Mouse (Mus musculus): ENCODE measurements around the gene Klf6. TPM values are rescaled to one million over a fixed set of nuclear protein-coding genes. Genes with fewer than 3 reads are reported as not detected.
A peak's percentile ranks its signal among the peaks of the same experiment; 100 is the strongest.

Klf6 gene
- polyA plus RNA-seq (2012; rRNA removed), result 1.8 TPM in 2 replicates

DNA sequence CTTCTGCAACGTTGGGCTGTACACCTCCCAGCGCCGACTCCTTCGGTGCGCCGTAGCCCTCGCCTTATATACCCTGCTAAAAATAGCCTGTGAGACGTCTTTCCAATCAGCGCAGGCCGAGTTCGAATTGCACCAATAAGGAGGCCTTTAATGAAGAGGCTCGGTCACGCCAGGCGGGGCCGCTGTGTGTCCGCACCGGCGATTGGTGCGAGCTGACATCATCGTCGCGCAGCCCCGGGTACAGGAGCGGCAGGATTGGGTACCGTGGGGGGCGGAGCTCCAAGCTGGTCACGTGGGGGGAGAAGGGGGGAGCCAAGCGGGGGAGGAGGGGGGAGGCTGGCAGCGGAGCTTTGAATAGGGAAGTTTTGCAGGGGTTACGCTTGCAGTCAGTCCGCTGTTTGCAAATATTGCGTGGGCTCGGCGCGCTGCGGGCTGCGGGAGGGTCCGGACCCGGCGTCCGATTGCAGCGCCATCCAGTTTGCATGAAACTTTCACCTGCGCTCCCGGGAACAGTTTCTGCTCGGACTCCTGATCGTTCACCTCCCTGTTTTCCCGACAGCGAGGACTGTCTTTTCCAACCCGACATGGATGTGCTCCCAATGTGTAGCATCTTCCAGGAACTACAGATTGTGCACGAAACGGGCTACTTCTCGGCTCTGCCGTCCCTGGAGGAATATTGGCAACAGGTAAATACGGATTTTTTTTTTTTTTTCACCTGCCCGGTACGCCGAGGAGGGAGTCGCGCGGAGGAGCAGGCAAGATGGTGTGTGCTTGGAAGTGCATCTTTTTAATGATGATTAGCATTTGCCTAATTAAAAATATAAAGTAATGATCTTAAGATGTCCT is at the start of gene Klf6:
Gene Klf6 (plus strand): TSS at position 326 of the 846 bp plus-strand sequence.
- Histone ChIP-seq H3K4me3 (ENCODE audit: control insufficient read depth, low read depth, low read length) (peak within 1 kb of the TSS; percentile 95), H3K27ac (ENCODE audit: control insufficient read depth, insufficient read depth, low read depth, low read length) (peak within 1 kb of the TSS; percentile 99), H3K27me3 (ENCODE audit: control insufficient read depth, insufficient read depth, low read length) (no peaks in the 10 kb centered on the region), H3K4me1 (ENCODE audit: control insufficient read depth, insufficient read depth, low read length) (peaks cover 15% of the 10 kb centered on the region), H3K36me3 (ENCODE audit: control insufficient read depth, insufficient read depth, low read length) (no peaks in the 10 kb centered on the region)
- TF ChIP-seq POLR2A (IDR thresholded peaks at IDR 0.05; ENCODE audit: control insufficient read depth, low read depth, low read length), result peak; percentile 98
- TF ChIP-seq CTCF (IDR thresholded peaks at IDR 0.05; ENCODE audit: control insufficient read depth, insufficient read depth, insufficient replicate concordance, low read depth, low read length), result no peak

DNA sequence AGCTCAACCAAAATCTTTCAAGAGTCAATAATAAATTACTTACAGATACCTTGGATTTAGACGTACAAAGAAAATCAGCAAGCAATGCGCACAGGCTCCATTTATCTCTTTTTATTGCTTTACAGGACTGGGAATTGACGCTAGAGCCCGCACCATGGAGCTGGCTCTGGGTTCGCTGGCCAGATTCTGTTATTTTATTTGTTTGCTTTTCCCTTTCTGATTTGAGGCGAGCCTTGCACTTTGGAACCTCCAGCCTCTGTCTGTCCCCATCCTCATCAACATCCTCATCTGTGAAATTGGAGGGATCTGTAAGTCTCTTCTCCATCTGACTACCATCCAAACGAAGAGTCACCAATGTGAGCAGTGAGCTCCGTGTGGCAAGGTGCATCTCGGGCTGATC is 47.8 kb upstream of the Klf6 start:
- Histone ChIP-seq H3K4me3 (ENCODE audit: control insufficient read depth, low read depth, low read length) (no peak overlapping the region), H3K27ac (ENCODE audit: control insufficient read depth, insufficient read depth, low read depth, low read length) (no peak overlapping the region), H3K36me3 (ENCODE audit: control insufficient read depth, insufficient read depth, low read length) (no peaks in the 10 kb centered on the region), H3K27me3 (ENCODE audit: control insufficient read depth, insufficient read depth, low read length) (no peaks in the 10 kb centered on the region), H3K4me1 (ENCODE audit: control insufficient read depth, insufficient read depth, low read length) (peaks cover 2% of the 10 kb centered on the region; the same call in 1 of the 2 replicates)
- no peak for TF ChIP-seq CTCF (IDR thresholded peaks at IDR 0.05; ENCODE audit: control insufficient read depth, insufficient read depth, insufficient replicate concordance, low read depth, low read length)
- no peak for TF ChIP-seq POLR2A (IDR thresholded peaks at IDR 0.05; ENCODE audit: control insufficient read depth, low read depth, low read length)

GRCm38 (mm10) chr13:5817250-5817649 is 44.0 kb upstream of the Klf6 start:
- Histone ChIP-seq H3K4me3 (ENCODE audit: control insufficient read depth, low read depth, low read length) (no peak overlapping the region), H3K27me3 (ENCODE audit: control insufficient read depth, insufficient read depth, low read length) (no peaks in the 10 kb centered on the region), H3K4me1 (ENCODE audit: control insufficient read depth, insufficient read depth, low read length) (peaks cover 2% of the 10 kb centered on the region; the same call in 1 of the 2 replicates), H3K27ac (ENCODE audit: control insufficient read depth, insufficient read depth, low read depth, low read length) (no peak overlapping the region), H3K36me3 (ENCODE audit: control insufficient read depth, insufficient read depth, low read length) (no peaks in the 10 kb centered on the region)
- no peak for TF ChIP-seq CTCF (IDR thresholded peaks at IDR 0.05; ENCODE audit: control insufficient read depth, insufficient read depth, insufficient replicate concordance, low read depth, low read length)
- no peak for TF ChIP-seq POLR2A (IDR thresholded peaks at IDR 0.05; ENCODE audit: control insufficient read depth, low read depth, low read length)

- no peaks in the 10 kb centered on the region for H3K4me1 ChIP-seq (ENCODE audit: control insufficient read depth, insufficient read depth, low read length)
- no peak overlapping the region for H3K4me3 ChIP-seq (ENCODE audit: control insufficient read depth, low read depth, low read length)
- no peaks in the 10 kb centered on the region for H3K27me3 ChIP-seq (ENCODE audit: control insufficient read depth, insufficient read depth, low read length)
- H3K27ac ChIP-seq (ENCODE audit: control insufficient read depth, insufficient read depth, low read depth, low read length), result no peak overlapping the region
- TF ChIP-seq CTCF (IDR thresholded peaks at IDR 0.05; ENCODE audit: control insufficient read depth, insufficient read depth, insufficient replicate concordance, low read depth, low read length) (no peak), POLR2A (IDR thresholded peaks at IDR 0.05; ENCODE audit: control insufficient read depth, low read depth, low read length) (no peak)
- H3K36me3 ChIP-seq (ENCODE audit: control insufficient read depth, insufficient read depth, low read length), result no peaks in the 10 kb centered on the region
Observed at GRCm38 (mm10) chr13:5819173-5819572, 42.1 kb upstream of the Klf6 start.

GRCm38 (mm10) chr13:5822586-5822985 is 38.7 kb upstream of the Klf6 start:
- no peak overlapping the region for H3K4me3 ChIP-seq (ENCODE audit: control insufficient read depth, low read depth, low read length)

GRCm38 (mm10) chr13:5823150-5823549 is 38.1 kb upstream of the Klf6 start:
- no peaks in the 10 kb centered on the region for H3K36me3 ChIP-seq (ENCODE audit: control insufficient read depth, insufficient read depth, low read length)
- no peaks in the 10 kb centered on the region for H3K27me3 ChIP-seq (ENCODE audit: control insufficient read depth, insufficient read depth, low read length)
- no peak for TF ChIP-seq CTCF (IDR thresholded peaks at IDR 0.05; ENCODE audit: control insufficient read depth, insufficient read depth, insufficient replicate concordance, low read depth, low read length)
- no peak for TF ChIP-seq POLR2A (IDR thresholded peaks at IDR 0.05; ENCODE audit: control insufficient read depth, low read depth, low read length)
- no peak overlapping the region for H3K4me3 ChIP-seq (ENCODE audit: control insufficient read depth, low read depth, low read length)
- no peak overlapping the region for H3K27ac ChIP-seq (ENCODE audit: control insufficient read depth, insufficient read depth, low read depth, low read length)
- no peaks in the 10 kb centered on the region for H3K4me1 ChIP-seq (ENCODE audit: control insufficient read depth, insufficient read depth, low read length)

More at GRCm38 (mm10) chr13:5822586-5822985, 38.7 kb upstream of the Klf6 start:
- TF ChIP-seq CTCF (IDR thresholded peaks at IDR 0.05; ENCODE audit: control insufficient read depth, insufficient read depth, insufficient replicate concordance, low read depth, low read length) (no peak), POLR2A (IDR thresholded peaks at IDR 0.05; ENCODE audit: control insufficient read depth, low read depth, low read length) (no peak)
- H3K27me3 ChIP-seq (ENCODE audit: control insufficient read depth, insufficient read depth, low read length), result no peaks in the 10 kb centered on the region
- H3K36me3 ChIP-seq (ENCODE audit: control insufficient read depth, insufficient read depth, low read length), result no peaks in the 10 kb centered on the region
- no peaks in the 10 kb centered on the region for H3K4me1 ChIP-seq (ENCODE audit: control insufficient read depth, insufficient read depth, low read length)
- no peak overlapping the region for H3K27ac ChIP-seq (ENCODE audit: control insufficient read depth, insufficient read depth, low read depth, low read length)

- no peak overlapping the region for H3K4me3 ChIP-seq (ENCODE audit: control insufficient read depth, low read depth, low read length)
- H3K36me3 ChIP-seq (ENCODE audit: control insufficient read depth, insufficient read depth, low read length), result no peaks in the 10 kb centered on the region
Observed at GRCm38 (mm10) chr13:5824189-5824815, 37.0 kb upstream of the Klf6 start.

More at GRCm38 (mm10) chr13:5824189-5824815, 37.0 kb upstream of the Klf6 start:
- TF ChIP-seq POLR2A (IDR thresholded peaks at IDR 0.05; ENCODE audit: control insufficient read depth, low read depth, low read length) (no peak), CTCF (IDR thresholded peaks at IDR 0.05; ENCODE audit: control insufficient read depth, insufficient read depth, insufficient replicate concordance, low read depth, low read length) (no peak)
- H3K4me1 ChIP-seq (ENCODE audit: control insufficient read depth, insufficient read depth, low read length), result no peaks in the 10 kb centered on the region
- H3K27me3 ChIP-seq (ENCODE audit: control insufficient read depth, insufficient read depth, low read length), result no peaks in the 10 kb centered on the region
- H3K27ac ChIP-seq (ENCODE audit: control insufficient read depth, insufficient read depth, low read depth, low read length), result no peak overlapping the region

Measured in testis, adult 2 months (tissue).